Mouse (Mus musculus) heart, postnatal 0 days (tissue): ENCODE results near the gene Tgfbr2. TPM values are rescaled to one million over a fixed set of nuclear protein-coding genes. Genes with fewer than 3 reads are reported as not detected.

Experiments used
- ATAC-seq: fragments of 200-750 bp; cut with Nextera tagmentation; 2 replicates; pipeline ENCODE4 v1.8.0; 2017; ENCODE audit warnings: low read depth, moderate number of reproducible peaks, moderate library complexity; ENCODE audit not compliant: insufficient read depth
- DNase-seq: peaks from one replicate; pipeline ENCODE4 v3.0.0-alpha.2; 2016; ENCODE audit warnings: low spot score
- H3K27ac ChIP-seq: fragments of 300-500 bp; sonication (generic); 2 replicates; pipeline ENCODE4 v1.5.1; 2014; ENCODE audit warnings: low read depth, mild to moderate bottlenecking
- H3K27me3 ChIP-seq: fragments of 300-500 bp; sonication (generic); 2 replicates; pipeline ENCODE4 v1.6.1; 2014; ENCODE audit warnings: low read length, mixed read lengths; ENCODE audit not compliant: control insufficient read depth, insufficient read depth
- H3K36me3 ChIP-seq: fragments of 300-500 bp; sonication (generic); replicated peaks from 2 replicates; pipeline ENCODE4 v1.6.1; 2014; ENCODE audit warnings: low read length, mixed read lengths; ENCODE audit not compliant: control insufficient read depth, insufficient read depth
- H3K4me1 ChIP-seq: fragments of 300-500 bp; sonication (generic); 2 replicates; pipeline ENCODE4 v1.6.1; 2014; ENCODE audit warnings: antibody characterized with exemption; ENCODE audit not compliant: control insufficient read depth, insufficient read depth
- H3K4me2 ChIP-seq: fragments of 300-500 bp; sonication (generic); 2 replicates; pipeline ENCODE4 v1.6.1; 2014; ENCODE audit warnings: low read depth, mild to moderate bottlenecking, low read length, moderate library complexity
- H3K4me3 ChIP-seq: fragments of 300-500 bp; sonication (generic); 2 replicates; pipeline ENCODE4 v1.5.1; 2014; ENCODE audit warnings: low read depth, low read length
- H3K9ac ChIP-seq: fragments of 300-500 bp; sonication (generic); replicated peaks from 2 replicates; pipeline ENCODE4 v1.6.1; 2014; ENCODE audit warnings: low read depth, low read length, mixed read lengths
- H3K9me3 ChIP-seq: fragments of 300-500 bp; sonication (generic); replicated peaks from 2 replicates; pipeline ENCODE4 v1.6.1; 2016; ENCODE audit warnings: low read length; ENCODE audit not compliant: control insufficient read depth
- CTCF ChIP-seq: IDR thresholded peaks from 2 replicates; pipeline ENCODE4 v1.5.1; 2016; ENCODE audit warnings: antibody characterized with exemption, control low read depth, low read depth
- EP300 ChIP-seq: IDR thresholded peaks from 2 replicates; pipeline ENCODE4 v1.6.1; 2016; ENCODE audit warnings: antibody characterized with exemption, low read depth
- WGBS: fragments of 180-500 bp; shearing (Covaris S2); extraction: QIAGEN DNeasy Blood & Tissue Kit; methylation state at CpG from one replicate; pipeline ENCODE4 v1.1.7; 2014; 5-methylcytosine and 5-hydroxymethylcytosine counted together
- polyA plus RNA-seq: library from polyadenylated mRNA; unstranded; fragments of >200 nt; fragmentation: Nextera tagmentation; extraction: Ambion mirVana; gene quantifications from 2 replicates; pipeline ENCODE4 v1.2.1, GENCODE M21; 2015
- total RNA-seq: library from RNA; depleted of rRNA; stranded (reverse); fragments of >200 nt; gene quantifications from 2 replicates; pipeline ENCODE4 v1.2.3, GENCODE M21; 2014; ENCODE audit warnings: low replicate concordance

The Tgfbr2 gene
- total and polyA plus RNA-seq, 2 experiments from 2014 or later: 16.0 to 70.8 TPM

DNA sequence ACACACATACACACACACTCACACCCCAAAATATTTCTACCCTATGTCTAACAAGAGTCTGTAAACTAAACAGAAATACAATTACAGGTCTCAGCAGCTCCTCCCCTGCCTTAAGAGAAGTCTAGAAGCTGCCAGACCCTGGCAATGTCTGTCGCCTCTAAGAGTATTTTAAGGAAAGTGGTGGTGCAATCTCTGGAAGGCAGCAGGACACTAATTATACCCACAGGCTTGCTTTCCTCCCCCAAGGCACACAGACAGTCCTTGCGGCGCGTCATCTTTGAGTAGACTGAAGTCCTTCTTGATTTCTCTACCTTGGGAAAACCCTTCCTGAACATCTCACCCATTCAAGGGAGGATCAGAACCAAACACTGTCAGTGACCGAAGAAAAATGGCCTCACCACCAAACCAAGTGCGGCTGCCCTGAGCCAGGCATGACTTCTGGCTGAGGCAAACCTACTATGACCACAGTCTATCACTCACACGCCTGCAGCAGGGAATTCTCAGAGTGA is 12.2 kb downstream of the Tgfbr2 start:
- TF ChIP-seq EP300: no peak
- TF ChIP-seq CTCF: no peak
- ATAC-seq: no peak
- no peaks in the 10 kb centered on the region for H3K27me3 ChIP-seq
- H3K4me1 ChIP-seq: peaks cover 7% of the 10 kb centered on the region; the same call in 1 of the 2 replicates
- WGBS: 90% methylated on average over 7 of the region's 7 CpGs
- no peak overlapping the region for H3K4me3 ChIP-seq
- H3K27ac ChIP-seq: no peak overlapping the region
- no peak overlapping the region for H3K4me2 ChIP-seq
- H3K9ac ChIP-seq: no peak overlapping the region
- no peak for DNase-seq
- H3K36me3 ChIP-seq: peaks cover 6% of the 10 kb centered on the region
- H3K9me3 ChIP-seq: no peaks in the 10 kb centered on the region

DNA sequence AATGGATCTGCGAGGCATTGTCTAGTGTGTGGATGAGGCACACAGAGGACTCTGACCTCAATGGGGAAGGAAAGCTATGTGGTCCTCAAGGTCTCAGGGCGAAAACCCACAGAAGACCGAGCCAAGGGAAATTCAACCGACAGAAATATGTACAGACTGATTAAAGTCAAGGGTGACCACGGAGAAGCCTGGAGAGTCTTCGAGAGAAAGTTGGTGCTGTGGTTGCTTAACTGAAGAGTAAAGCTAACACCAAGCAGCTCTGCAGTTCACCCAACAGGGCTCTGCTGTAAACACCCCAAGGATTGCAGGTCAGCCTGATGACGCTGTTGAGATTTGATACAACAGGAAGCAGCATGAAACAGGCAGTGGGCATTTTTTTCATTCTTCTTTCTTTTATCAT is 14.3 kb downstream of the Tgfbr2 start:
- DNase-seq (no peak), ATAC-seq (no peak)
- Histone ChIP-seq H3K9me3 (no peaks in the 10 kb centered on the region), H3K4me2 (no peak overlapping the region), H3K4me1 (peaks cover 4% of the 10 kb centered on the region; the same call in 1 of the 2 replicates), H3K9ac (no peak overlapping the region), H3K36me3 (peaks cover 14% of the 10 kb centered on the region), H3K27ac (no peak overlapping the region), H3K4me3 (no peak overlapping the region), H3K27me3 (no peaks in the 10 kb centered on the region)
- 72% methylated on average over 7 of the region's 7 CpGs for WGBS
- no peak for TF ChIP-seq CTCF
- TF ChIP-seq EP300: no peak

DNA sequence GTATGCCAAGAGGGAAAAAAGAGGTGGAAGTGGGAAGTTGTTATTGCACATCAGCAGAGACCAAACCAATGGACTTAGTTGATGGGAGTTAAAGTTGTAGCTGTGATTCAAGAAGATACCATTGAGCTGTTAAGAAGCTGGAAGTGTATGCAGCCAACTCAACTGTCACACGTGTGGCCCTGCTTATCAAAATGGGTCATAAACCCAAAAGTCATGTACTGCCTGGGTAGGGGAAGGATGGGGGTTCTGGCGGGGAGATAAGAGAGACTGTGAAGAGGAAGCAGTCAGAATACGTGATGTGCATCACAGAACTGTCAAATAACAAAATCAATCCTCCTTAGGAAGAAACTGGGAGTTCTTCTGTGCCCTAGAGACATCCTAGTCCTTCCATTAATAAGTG is 15.1 kb downstream of the Tgfbr2 start:
- 78% methylated on average over 3 of the region's 3 CpGs for WGBS
- ATAC-seq: no peak
- H3K27ac ChIP-seq: no peak overlapping the region

DNA sequence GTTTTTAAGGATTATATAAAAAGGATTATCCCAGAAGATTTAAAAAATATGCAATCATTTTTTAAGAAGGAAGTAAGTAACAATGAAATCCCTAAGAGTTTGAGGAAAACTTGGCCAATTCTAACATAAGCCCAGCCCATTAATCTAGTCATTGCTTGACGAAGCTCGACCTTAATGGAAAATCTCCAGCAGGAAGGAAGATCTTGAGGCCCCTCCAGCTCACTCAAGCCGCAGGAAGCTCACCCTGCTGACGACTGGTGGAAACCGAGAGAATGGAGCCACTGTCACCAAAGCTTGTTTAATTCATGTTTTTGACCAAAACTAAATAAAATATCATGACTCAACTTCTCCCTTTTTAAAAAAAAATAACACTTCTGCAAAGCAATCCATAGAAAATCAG is 18.7 kb downstream of the Tgfbr2 start:
- Histone ChIP-seq H3K27me3 (no peaks in the 10 kb centered on the region), H3K4me3 (no peak overlapping the region), H3K36me3 (peaks cover 23% of the 10 kb centered on the region), H3K4me2 (no peak overlapping the region), H3K9ac (no peak overlapping the region), H3K9me3 (no peaks in the 10 kb centered on the region), H3K27ac (no peak overlapping the region), H3K4me1 (peaks cover 6% of the 10 kb centered on the region)
- 77% methylated on average over 5 of the region's 5 CpGs for WGBS
- no peak for DNase-seq
- no peak for ATAC-seq
- TF ChIP-seq CTCF (no peak), EP300 (no peak)

More for the DNA sequence above, 15.1 kb downstream of the Tgfbr2 start:
- DNase-seq: no peak
- TF ChIP-seq CTCF (no peak), EP300 (no peak)
- Histone ChIP-seq H3K27me3 (no peaks in the 10 kb centered on the region), H3K4me2 (no peak overlapping the region), H3K9me3 (no peaks in the 10 kb centered on the region), H3K4me1 (peaks cover 4% of the 10 kb centered on the region; the same call in 1 of the 2 replicates), H3K4me3 (no peak overlapping the region), H3K36me3 (peaks cover 20% of the 10 kb centered on the region), H3K9ac (no peak overlapping the region)

DNA sequence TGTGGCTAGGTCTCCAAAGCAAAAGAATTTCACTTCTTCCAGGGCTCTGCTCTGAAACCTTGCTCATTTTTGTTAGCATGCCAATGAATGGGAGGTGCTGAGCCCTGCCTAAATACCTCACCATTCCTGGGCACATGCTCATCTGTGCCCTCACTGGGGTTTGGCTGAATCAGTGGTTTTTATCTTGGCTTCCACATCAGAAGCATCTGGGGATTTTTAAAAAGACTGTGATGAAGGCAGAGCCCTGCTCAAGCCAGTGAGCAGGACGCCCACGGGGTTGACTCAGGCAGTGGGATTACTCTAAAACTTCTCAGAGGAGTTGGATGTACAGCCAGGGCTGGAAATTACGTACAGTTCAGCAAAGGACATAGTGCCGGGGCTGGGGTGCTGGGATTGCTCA is 22.3 kb downstream of the Tgfbr2 start:
- Histone ChIP-seq H3K9ac (no peak overlapping the region), H3K27me3 (no peaks in the 10 kb centered on the region), H3K36me3 (peaks cover 23% of the 10 kb centered on the region), H3K27ac (peak overlapping the region; percentile 1; the same call in 1 of the 2 replicates), H3K4me1 (peaks cover 12% of the 10 kb centered on the region), H3K4me2 (no peak overlapping the region), H3K9me3 (no peaks in the 10 kb centered on the region), H3K4me3 (no peak overlapping the region)
- ATAC-seq (no peak), DNase-seq (no peak)
- TF ChIP-seq EP300 (no peak), CTCF (no peak)
- WGBS: 74% methylated on average over 4 of the region's 4 CpGs
